Mouse (Mus musculus) embryonic facial prominence, embryonic 10.5 days (tissue): ENCODE results near the gene Trappc12. TPM values are rescaled to one million over a fixed set of nuclear protein-coding genes. Genes with fewer than 3 reads are reported as not detected.
"Not testable (repeated sequence)": the region's sequence is repeated elsewhere in the genome, so short reads cannot be mapped to it uniquely, and the experiment has no call there.

Source experiments
- DNase-seq: peaks from one replicate; pipeline ENCODE4 v3.0.0-alpha.2; 2017; ENCODE audit warnings: low spot score
- H3K27ac ChIP-seq: fragments of 300-500 bp; sonication (generic); replicated peaks from 2 replicates; pipeline ENCODE4 v1.5.1; 2016; ENCODE audit warnings: mild to moderate bottlenecking
- H3K27me3 ChIP-seq: fragments of 300-500 bp; sonication (generic); replicated peaks from 2 replicates; pipeline ENCODE4 v1.6.1; 2016; ENCODE audit warnings: low read depth, mild to moderate bottlenecking; ENCODE audit not compliant: poor library complexity, severe bottlenecking
- H3K36me3 ChIP-seq: fragments of 300-500 bp; sonication (generic); replicated peaks from 2 replicates; pipeline ENCODE4 v1.6.1; 2016; ENCODE audit warnings: mild to moderate bottlenecking, moderate library complexity
- H3K4me1 ChIP-seq: fragments of 300-500 bp; sonication (generic); 2 replicates; pipeline ENCODE4 v1.6.1; 2016
- H3K4me3 ChIP-seq: fragments of 300-500 bp; sonication (generic); 2 replicates; pipeline ENCODE4 v1.5.1; 2016; ENCODE audit warnings: mild to moderate bottlenecking, moderate library complexity
- H3K9me3 ChIP-seq: fragments of 300-500 bp; sonication (generic); 2 replicates; pipeline ENCODE4 v1.6.1; 2016; ENCODE audit warnings: mild to moderate bottlenecking
- WGBS: fragments of 180-500 bp; shearing (Covaris S2); methylation state at CpG from one replicate; pipeline ENCODE4 v1.1.7; 2016; 5-methylcytosine and 5-hydroxymethylcytosine counted together
- polyA plus RNA-seq: library from polyadenylated mRNA; unstranded; fragments of >200 nt; fragmentation: Nextera tagmentation; extraction: Ambion mirVana; gene quantifications from 2 replicates; pipeline ENCODE4 v1.2.1, GENCODE M21; 2016

Gene Trappc12
- polyA plus RNA-seq, 1 experiment from 2014 or later: 35.7 TPM

GRCm38 (mm10) chr12:28775627-28776026 lies 25.4 kb upstream of the Trappc12 start:
- 86% methylated on average over 6 of the region's 6 CpGs for WGBS
- Histone ChIP-seq H3K9me3 (no peaks in the 10 kb centered on the region), H3K4me3 (no peak overlapping the region), H3K27me3 (no peaks in the 10 kb centered on the region), H3K27ac (no peak overlapping the region), H3K4me1 (peaks cover 4% of the 10 kb centered on the region; the same call in 1 of the 2 replicates), H3K36me3 (no peaks in the 10 kb centered on the region)
- DNase-seq: no peak

GRCm38 (mm10) chr12:28775120-28775519 lies 24.8 kb upstream of the Trappc12 start:
- Histone ChIP-seq H3K27ac (no peak overlapping the region), H3K4me1 (peaks cover 1% of the 10 kb centered on the region; the same call in 1 of the 2 replicates), H3K4me3 (no peak overlapping the region), H3K36me3 (no peaks in the 10 kb centered on the region), H3K27me3 (no peaks in the 10 kb centered on the region), H3K9me3 (no peaks in the 10 kb centered on the region)
- WGBS: 54% methylated on average over 8 of the region's 8 CpGs
- no peak for DNase-seq

GRCm38 (mm10) chr12:28773815-28774214 lies 23.5 kb upstream of the Trappc12 start:
- 81% methylated on average over 3 of the region's 3 CpGs for WGBS
- no peak for DNase-seq

GRCm38 (mm10) chr12:28769953-28770352 lies 19.7 kb upstream of the Trappc12 start:
- Histone ChIP-seq H3K27ac (no peak overlapping the region), H3K36me3 (peaks cover 7% of the 10 kb centered on the region), H3K9me3 (no peaks in the 10 kb centered on the region), H3K27me3 (no peaks in the 10 kb centered on the region), H3K4me1 (no peaks in the 10 kb centered on the region; the same call in 1 of the 2 replicates), H3K4me3 (no peak overlapping the region)
- WGBS: 94% methylated on average over 7 of the region's 7 CpGs
- no peak for DNase-seq

More at GRCm38 (mm10) chr12:28773815-28774214, 23.5 kb upstream of the Trappc12 start:
- Histone ChIP-seq H3K27me3 (no peaks in the 10 kb centered on the region), H3K4me1 (no peaks in the 10 kb centered on the region; the same call in 1 of the 2 replicates), H3K36me3 (no peaks in the 10 kb centered on the region), H3K9me3 (no peaks in the 10 kb centered on the region), H3K4me3 (no peak overlapping the region), H3K27ac (no peak overlapping the region)

GRCm38 (mm10) chr12:28756019-28756418 lies 5.7 kb upstream of the Trappc12 start:
- Histone ChIP-seq H3K4me3 (no peak overlapping the region), H3K36me3 (no peaks in the 10 kb centered on the region), H3K27me3 (no peaks in the 10 kb centered on the region), H3K9me3 (no peaks in the 10 kb centered on the region), H3K4me1 (peaks cover 14% of the 10 kb centered on the region), H3K27ac (no peak overlapping the region)
- WGBS: 87% methylated on average over 4 of the region's 4 CpGs
- DNase-seq: no peak

- 4% methylated on average over 36 of the region's 36 CpGs for WGBS
- Histone ChIP-seq H3K4me3 (peak within 1 kb of the TSS; percentile 90), H3K27ac (peak within 1 kb of the TSS; percentile 84), H3K9me3 (no peaks in the 10 kb centered on the region), H3K4me1 (peaks cover 26% of the 10 kb centered on the region), H3K27me3 (no peaks in the 10 kb centered on the region), H3K36me3 (peaks cover 7% of the 10 kb centered on the region)
- DNase-seq: peak; percentile 91
Measured at GRCm38 (mm10) chr12:28751508-28752263, 1.4 kb upstream of the Trappc12 start, which contains the start of gene Eipr1. Gene Eipr1, plus strand, starts transcription at chr12:28751803.

- H3K27ac ChIP-seq: no peak overlapping the region
- no peaks in the 10 kb centered on the region for H3K9me3 ChIP-seq
- peak overlapping the region; percentile 90; the same call in 1 of the 2 replicates for H3K4me3 ChIP-seq
- no peaks in the 10 kb centered on the region for H3K27me3 ChIP-seq
- DNase-seq: no peak
- WGBS: 92% methylated on average over 5 of the region's 5 CpGs
- peaks cover 15% of the 10 kb centered on the region for H3K36me3 ChIP-seq
- peaks cover 26% of the 10 kb centered on the region for H3K4me1 ChIP-seq
Measured at GRCm38 (mm10) chr12:28750876-28751275, 604 bp upstream of the Trappc12 start.

GRCm38 (mm10) chr12:28743328-28743727 lies 6.9 kb downstream of the Trappc12 start:
- H3K36me3 ChIP-seq: peaks cover 58% of the 10 kb centered on the region
- WGBS: 87% methylated on average over 3 of the region's 3 CpGs

GRCm38 (mm10) chr12:28735293-28735692 lies 15.0 kb downstream of the Trappc12 start:
- Histone ChIP-seq H3K27me3 (no peaks in the 10 kb centered on the region), H3K36me3 (peaks cover 65% of the 10 kb centered on the region), H3K27ac (no peak overlapping the region), H3K4me1 (no peaks in the 10 kb centered on the region), H3K9me3 (no peaks in the 10 kb centered on the region; the same call in 1 of the 2 replicates), H3K4me3 (no peak overlapping the region)
- DNase-seq: no peak
- WGBS: 91% methylated on average over 3 of the region's 3 CpGs

More at GRCm38 (mm10) chr12:28743328-28743727, 6.9 kb downstream of the Trappc12 start:
- H3K4me3 ChIP-seq: no peak overlapping the region
- DNase-seq: no peak
- H3K27ac ChIP-seq: no peak overlapping the region
- no peaks in the 10 kb centered on the region for H3K9me3 ChIP-seq
- no peaks in the 10 kb centered on the region for H3K27me3 ChIP-seq
- H3K4me1 ChIP-seq: no peaks in the 10 kb centered on the region

- no peak overlapping the region for H3K27ac ChIP-seq
- H3K27me3 ChIP-seq: no peaks in the 10 kb centered on the region
- 93% methylated on average over 1 of the region's 1 CpGs for WGBS
- no peak for DNase-seq
- peaks cover 72% of the 10 kb centered on the region for H3K36me3 ChIP-seq
- no peak overlapping the region for H3K4me3 ChIP-seq
- no peaks in the 10 kb centered on the region for H3K4me1 ChIP-seq
- no peaks in the 10 kb centered on the region; the same call in 1 of the 2 replicates for H3K9me3 ChIP-seq
Measured at GRCm38 (mm10) chr12:28734271-28734670, 16.0 kb downstream of the Trappc12 start.

GRCm38 (mm10) chr12:28733520-28734245 lies 16.6 kb downstream of the Trappc12 start:
- not testable (repeated sequence) for DNase-seq, H3K4me3 ChIP-seq, H3K9me3 ChIP-seq, H3K4me1 ChIP-seq, H3K27ac ChIP-seq, H3K27me3 ChIP-seq
- WGBS: 96% methylated on average over 6 of the region's 6 CpGs
- H3K36me3 ChIP-seq: peaks cover 78% of the 10 kb centered on the region

GRCm38 (mm10) chr12:28732631-28733030 lies 17.6 kb downstream of the Trappc12 start:
- H3K9me3 ChIP-seq: no peaks in the 10 kb centered on the region; the same call in 1 of the 2 replicates
- no peak overlapping the region for H3K27ac ChIP-seq
- DNase-seq: no peak
- no peaks in the 10 kb centered on the region for H3K4me1 ChIP-seq
- no peaks in the 10 kb centered on the region for H3K27me3 ChIP-seq
- WGBS: 95% methylated on average over 8 of the region's 8 CpGs
- no peak overlapping the region for H3K4me3 ChIP-seq
- H3K36me3 ChIP-seq: peaks cover 82% of the 10 kb centered on the region
